Mouse (Mus musculus): ENCODE results near the gene Cish.

The Cish gene

DNA sequence AAGGTAGTCTGAATTCAATTTTAAA is at the start of gene Cish:
TSS of gene Cish (plus strand) at position 11 of the 25 bp plus-strand sequence.
- no peak for DNase-seq

DNA sequence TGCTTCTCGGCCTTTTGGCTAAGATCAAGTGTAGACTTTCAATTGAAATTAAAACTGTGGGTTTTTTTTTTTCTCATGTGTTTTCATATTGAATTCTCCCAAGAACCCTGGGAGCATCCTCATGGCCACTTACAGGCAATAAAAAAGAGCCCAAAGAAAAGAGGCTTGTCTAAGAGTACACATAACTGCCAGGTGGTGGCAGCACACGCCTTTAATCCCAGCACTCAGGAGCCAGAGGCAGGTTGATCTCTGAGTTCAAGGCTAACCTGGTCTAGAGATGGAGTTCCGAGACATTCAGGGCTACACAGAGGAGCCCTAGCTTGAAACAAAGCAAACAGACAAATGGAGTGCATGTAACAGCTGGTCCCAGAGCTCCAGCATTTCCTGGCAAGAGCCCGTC is 49.7 kb upstream of the Cish start:
- no peak for DNase-seq

DNA sequence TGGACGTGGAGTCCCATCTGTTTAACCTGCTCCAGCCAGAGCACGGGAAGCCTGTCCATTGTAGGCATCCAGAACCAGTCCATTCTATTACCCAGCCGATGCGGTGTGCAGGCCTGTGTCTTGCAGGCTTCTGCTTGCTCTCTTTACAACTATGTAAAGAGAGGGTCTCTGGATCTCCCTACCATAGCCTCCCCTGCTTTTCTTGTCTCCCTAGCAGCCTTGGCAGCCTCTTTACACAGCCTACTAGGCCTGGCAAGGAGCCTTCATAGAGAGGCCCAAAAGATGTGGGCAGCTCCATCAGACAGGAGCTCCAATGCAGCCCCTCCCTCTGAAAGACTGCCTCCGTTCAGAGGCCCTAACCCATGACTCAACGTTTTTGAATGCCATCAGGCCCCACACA is 46.7 kb upstream of the Cish start:
- DNase-seq, result no peak

DNA sequence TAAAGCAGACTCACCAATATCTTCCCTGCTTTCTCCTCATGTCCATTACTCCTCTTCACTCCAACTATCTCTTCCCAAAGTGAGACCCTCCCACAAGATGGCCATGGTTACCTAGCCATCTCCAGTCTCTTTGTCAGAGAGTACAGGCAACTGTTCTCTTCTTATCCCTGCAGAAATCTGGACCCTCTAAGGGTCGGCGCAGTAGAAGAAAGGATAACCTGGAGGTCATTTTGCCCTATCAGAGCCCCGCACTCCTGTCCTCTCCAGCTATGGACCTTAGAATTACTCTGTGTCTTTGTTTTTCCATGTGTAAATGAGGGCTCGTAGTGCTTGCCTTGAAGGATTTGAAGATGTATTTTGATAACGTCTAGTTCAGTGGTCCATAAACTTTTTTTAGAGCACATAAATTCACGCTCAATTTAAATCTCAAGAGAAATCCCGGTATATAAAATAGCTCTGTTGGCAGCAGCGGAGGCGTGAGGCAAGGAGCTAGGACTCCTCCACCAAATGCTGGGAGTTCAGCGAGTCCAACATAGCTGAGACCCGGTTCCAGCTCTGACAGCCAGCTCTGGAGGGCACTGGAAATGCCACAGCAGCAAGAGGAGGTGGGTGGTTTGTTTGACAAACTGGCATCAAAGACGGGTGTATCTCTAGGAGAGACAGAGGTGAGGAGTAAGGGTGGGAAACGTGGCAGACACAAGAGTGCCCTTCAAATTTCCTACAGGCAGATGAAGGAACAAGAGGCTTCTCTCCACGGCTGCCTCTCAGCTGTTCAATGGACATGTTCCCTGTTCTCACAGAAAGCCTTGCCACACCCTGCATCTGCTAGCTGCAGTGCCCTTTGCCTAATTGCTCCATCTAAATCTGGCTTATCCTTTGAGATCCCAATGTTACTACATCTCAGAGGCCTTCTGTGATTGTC is 45.1 kb upstream of the Cish start:
- DNase-seq, result no peak

DNA sequence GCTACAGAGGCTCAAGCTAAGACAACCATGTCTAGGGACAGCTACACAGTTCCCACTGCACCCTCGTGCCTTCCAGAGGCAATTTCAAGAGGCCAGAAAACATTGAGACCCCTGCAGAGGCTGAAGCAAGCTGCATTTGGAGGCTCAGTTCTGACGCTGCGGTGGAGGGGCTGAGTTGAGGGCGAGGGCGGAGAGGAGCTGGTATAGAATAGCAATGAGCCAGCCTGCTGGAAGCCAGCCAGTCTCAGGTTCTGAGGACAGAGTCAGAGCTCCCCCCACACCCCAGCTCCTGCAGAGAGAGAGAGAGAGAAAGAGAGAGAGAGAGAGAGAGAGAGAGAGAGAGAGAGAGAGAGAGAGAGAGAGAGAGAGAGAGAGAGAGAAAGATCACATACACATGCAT is 43.7 kb upstream of the Cish start:
- DNase-seq, result peak in 1 of 2 experiments; percentile 0

DNA sequence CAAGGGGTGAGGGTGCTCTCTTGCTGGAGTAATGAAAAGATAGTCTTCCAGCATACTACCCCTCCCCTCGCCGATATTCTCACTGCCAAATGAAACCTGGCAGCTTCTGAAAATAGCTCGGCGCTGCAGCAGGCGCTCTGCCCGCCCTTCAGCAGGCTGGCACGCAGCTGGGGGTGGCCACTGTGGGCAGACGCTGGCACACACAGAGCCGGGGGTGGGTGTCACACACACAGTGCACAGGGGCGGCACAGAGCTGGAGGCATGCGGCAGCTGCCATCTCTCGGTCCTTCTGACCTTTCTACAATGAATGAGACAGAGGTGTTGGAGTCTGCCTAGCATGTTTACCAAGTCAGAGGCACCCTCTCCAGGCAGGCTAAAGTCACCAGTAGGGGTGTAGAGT is 41.4 kb upstream of the Cish start:
- DNase-seq, result no peak

DNA sequence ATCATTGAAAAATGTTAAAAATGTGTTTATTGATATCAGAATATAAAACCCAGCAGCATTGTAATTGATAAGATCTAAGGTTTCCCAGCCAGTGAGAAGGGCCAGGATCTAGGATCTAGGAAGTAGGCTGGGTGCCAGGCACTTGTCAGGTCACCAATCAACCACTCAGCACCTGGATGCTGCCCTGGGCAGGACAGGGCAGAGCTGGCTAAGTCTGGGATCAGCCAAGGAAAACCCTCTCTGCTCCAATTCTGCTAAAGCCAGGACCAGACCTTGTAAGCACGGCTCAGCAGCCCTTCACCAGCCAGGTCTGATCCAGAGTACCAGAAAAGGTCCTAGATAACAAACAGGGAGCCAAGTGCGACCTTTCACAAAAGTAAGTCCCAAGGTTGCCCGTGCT is 40.9 kb upstream of the Cish start:
- DNase-seq, result no peak

DNA sequence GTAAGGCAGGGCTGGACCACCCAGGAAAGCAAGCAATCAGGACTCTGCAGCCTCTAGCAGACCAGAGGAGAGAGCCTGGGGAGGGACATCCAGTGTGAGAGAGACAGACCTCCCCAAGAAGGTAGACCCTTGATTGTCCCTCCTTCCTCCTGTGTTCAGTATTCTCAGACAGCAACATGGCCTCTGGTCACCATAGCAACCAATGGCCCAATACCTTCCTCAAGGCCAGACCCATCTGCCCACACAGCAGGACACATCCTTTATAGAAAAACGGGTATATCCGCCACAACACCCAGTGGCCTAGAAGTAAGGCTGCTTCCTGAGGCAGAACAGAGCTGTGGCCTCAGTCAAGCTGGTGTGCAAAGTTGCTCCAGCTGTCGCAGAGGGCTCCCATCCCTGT is 40.2 kb upstream of the Cish start:
- DNase-seq, result no peak

DNA sequence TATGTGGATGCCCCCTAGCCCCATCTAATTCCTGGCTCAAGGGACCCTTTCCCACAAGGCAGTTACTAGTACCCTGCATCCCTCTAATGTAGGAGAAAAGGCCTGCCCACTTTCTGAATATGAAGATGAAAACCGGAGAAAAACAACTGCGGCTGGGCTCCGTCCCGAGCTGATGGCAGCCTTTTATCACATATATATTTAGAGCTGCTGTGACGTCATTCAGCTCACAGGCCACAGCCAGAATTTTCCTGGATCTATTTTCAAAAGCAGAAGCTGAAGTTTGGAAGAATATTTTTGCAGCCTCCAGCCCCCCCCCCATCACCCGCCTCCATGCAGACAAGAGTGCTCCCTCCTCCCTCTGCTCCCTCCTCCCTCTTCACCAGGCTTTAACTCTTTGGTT is 36.3 kb upstream of the Cish start:
- DNase-seq, result no peak

DNA sequence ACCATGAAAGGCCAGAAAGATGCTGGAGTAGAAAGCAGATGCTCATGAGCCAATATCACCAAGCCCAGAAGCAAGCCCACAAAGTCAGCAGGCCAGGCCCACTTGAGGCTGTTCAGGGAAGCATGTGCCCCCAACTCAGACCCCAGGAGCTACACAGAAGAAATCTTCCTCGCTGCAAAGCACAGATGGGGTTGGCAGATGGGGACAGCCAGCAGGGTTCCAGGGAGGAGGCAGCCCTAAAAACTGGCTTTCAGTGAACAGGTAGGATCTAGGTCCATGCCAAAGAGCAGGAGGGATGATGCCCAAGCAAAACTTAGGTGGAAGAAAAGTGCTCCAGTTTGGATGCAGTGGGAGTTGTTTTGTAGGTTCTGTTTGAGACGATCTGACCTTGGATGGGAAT is 35.4 kb upstream of the Cish start:
- DNase-seq, result no peak

DNA sequence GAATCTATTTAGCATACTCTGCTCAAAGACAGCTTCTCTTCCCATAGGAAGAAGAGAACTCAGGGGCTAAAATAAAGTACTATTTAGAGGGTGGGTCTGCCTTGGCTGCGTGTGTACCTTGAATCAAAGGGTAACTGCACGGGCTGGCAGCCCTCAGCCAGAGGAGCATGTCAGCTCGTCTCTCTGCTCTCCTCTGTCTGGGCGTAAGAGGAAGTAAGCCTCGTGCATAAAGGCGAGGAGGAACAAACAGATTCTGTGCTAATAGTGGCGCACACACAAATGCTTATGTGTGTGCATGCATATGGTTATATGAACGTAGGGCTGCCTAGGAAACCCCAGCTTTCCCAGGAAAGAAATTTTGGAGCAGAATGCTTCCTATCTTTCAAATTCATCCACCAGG is 35.0 kb upstream of the Cish start:
- DNase-seq, result no peak

DNA sequence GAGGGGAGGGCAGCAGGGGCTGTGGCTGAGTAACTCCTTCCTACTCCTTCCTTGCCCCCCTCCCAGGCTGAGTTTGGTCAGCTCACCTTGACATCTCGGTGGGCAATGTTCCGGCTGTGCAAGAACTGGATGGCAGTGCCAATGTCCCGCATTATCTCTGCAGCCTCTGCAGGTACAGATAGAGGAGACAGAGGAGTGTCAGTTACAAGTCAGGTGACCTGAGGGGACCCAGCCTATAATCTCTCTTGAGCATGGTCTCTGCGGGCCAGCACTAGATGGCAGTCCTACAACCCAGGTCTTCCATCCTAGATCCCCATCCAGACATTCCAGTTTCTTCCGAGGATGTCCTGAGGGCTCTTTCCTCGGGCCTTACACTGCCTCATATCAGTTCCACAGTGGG is 34.0 kb upstream of the Cish start:
- no peak for DNase-seq

DNA sequence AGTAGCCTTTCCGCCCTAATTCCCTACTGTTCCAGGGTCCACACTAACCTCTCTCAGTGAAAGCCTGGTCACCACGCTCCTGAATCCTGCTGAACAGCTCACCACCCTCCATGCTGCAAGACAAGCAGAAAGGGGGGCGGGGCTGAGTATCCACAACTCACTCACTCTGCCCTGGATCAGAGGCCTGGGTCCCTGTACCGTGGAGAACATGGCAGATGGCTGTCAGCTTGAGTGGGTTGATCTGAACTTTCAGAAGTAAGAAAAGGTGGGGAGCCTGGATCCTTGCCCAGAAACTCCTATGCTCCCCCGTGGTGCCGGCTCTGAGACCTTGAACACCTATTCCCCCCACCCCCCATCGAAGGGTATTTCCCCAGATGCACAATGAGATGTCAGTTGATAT is 33.5 kb upstream of the Cish start:
- no peak for DNase-seq

DNA sequence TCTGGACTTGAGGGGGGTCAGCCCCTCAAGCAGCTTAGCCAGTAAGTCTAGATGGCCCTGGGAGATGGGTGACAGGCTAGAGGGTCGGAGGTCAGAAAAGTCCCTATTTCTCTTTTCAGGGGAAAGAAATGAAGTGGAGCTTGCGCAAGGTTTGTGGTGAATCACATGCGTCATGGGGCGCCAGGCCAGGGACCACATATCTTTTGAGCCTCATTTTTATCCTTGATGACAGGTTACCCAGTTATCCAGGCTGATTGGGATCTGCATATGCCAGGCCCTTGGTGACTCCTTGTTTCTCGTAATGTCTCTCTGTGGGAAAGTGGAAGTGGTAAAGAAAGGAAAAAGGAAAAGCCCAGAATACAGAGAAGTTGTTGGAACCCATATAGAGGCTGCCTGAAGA is 31.9 kb upstream of the Cish start:
- DNase-seq, result no peak

DNA sequence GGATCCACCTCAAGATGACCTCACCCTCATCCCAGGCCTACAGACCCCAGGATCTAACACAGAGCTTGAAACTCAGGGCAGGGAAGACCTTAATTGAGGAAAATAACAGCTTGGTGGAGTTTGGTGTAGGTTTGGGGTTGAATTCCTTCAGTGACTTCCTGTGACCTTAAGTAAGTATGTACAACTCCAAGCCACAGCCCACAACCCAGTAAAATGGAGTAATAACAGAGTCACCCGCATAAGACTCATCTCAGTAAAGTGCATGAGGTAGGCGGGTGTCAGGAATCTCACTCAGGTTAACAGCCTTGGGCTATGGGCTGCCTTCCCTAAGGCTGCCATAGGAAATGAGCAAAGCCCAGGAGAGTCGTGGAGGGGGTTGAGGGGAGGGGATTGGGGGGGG is 31.1 kb upstream of the Cish start:
- no peak for DNase-seq

DNA sequence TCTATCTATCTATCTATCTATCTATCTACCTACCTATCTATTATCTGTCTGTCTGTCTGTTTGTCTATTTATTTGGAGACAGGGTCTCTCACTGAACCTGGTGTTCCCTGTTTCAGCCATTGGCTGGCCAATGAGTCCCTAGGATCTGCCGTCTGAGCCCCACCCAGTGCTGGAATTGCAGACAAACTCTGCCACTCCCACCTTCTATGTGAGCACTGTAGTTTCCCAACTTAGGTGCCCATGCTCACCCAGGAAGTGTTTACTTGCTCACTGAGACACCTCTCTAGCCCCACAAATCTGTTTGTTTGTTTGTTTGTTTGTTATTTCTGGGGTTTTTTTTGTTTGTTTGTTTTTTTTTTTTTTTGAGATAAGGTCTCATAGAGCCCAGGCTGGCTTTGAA is 28.8 kb upstream of the Cish start:
- no peak for DNase-seq

DNA sequence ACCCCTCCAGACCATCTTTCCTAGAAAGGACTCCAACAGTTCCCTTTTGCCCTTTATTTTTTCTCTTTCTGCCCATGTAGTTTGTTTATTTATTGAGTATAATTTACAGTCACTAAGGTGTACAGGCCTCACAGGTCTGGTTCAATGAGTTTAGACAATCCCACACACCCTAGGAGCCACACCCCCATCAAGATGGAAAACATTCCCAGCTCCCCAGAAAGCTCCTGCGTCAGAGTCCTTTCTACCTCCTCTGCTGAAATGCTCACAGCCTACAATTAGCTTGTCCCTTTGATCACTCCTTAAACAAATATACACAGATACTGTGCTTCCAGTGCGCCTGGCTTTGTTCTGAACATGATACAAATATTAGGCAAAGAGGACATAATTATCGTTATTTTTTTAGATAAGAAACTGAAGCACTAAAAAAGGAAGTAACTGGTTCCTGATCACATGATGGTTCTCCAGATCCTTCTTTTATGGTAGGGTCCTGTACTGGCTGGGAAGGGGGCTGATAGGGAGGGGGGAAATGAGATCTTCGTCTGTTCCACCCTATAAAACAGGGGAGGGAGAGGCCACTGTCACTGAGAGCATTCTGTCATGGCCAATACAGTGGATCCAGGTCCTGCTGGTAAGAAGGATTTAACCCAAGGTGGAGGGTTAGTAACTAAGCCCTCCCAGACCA is 28.0 kb upstream of the Cish start:
- DNase-seq, result no peak

DNA sequence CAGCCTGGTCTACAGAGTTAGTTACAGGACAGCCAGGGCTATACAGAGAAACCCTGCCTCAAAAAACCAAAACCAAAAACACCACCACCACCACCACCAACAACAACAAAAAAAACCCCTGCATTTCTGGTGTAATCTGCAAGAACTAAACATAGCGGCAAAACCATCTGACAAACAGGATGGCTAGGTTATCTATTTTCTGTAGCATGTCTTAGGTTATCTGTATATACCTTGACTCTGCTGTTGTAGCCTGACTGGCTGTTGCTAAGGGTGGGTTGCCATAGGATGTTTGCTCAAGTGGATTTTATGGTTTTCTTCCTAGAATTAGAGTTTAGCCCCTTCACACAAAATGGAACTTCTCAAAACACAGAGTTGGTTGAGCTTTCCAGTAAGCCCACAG is 26.1 kb upstream of the Cish start:
- no peak for DNase-seq

DNA sequence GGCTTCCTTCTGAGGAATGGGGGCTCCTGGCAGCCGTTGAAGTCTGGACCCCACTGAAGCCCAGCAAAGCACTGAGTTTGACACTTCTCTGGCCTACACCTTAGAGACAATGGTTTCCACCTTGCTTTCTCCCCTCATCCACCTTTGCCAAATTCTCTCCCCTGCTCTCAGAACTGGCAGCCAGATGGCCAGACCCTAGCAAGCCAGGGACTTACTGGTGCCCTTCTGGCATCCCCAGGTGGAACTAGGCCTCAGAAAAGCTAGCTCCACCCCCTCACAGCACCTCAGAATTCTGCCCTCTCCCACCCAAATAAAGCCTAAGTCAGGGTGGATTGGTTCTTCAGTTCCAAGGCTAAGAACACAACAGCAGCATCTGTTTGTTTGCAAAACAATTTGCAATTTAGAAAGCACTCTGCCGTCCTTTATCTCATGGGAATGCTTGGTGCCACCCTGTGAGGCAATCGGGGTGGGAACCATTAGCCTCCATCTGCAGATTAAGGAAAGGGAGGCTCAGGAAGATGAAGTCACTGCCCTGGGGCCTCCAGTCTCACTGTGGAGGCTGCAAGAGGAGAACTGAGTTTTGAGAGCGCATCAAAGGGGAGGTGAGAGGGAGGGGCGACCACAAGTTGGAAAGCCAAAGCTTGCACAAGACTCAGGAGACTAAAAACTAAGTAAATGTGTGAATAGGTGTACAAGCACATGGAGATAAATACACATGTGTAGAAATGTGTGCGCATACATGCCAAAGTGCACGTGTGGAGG is 24.5 kb upstream of the Cish start:
- DNase-seq, result no peak

DNA sequence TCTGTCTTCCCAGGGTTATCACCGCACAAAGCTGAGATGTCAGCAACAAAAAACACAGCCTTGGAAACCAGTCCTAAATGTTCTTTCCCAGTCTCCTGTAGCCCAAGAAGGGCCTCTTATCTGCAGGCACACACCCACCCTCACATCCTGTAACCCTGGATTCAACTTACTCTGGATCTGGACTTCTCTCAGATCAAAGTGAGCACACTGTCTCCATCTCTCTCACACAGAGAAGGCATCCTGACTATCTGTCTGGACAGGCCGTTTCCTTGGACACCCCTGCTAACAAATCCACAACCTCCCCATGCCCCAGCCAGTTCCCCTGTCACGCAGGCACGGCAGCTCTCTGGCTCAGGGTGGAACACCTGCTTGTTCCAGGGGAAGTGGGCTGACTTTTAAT is 23.5 kb upstream of the Cish start:
- DNase-seq, result no peak

DNA sequence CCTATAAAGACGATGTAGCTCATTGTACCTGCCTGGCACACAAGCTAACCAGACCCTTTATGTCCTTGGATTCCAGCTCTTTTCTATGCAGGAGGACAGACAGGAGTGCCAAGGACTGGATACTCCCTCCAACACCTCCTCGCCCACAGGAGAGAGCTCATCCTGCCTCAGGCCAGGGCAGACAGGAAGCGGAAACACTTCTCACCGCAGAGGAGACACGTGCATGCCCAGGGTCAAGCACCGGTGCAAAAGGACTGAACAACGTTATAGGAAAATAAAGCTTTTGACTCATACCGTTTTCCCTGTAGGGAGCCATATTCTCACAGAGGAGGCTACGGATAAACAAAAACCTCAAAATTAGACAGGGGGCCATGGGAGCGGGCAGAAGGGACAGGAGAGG is 22.6 kb upstream of the Cish start:
- DNase-seq, result no peak

DNA sequence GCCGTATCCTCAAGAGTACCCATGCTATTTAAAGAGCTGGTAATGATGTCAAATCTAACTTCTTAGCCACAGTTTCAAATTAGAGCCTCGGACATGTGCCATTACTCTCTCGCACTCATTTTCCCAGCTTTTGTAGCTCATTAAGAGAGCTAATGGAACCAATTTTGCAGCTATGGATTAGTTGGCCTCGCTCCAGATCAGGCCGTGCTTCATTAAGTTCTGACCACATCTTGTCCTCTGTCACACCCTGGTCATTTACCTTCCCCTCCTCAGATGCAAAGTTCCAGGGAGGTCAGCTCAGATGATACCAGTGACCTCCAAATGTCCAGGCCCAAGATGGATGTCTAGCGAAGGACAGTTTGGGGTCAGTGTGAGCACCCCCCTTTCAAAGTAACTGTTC is 21.1 kb upstream of the Cish start:
- no peak for DNase-seq

DNA sequence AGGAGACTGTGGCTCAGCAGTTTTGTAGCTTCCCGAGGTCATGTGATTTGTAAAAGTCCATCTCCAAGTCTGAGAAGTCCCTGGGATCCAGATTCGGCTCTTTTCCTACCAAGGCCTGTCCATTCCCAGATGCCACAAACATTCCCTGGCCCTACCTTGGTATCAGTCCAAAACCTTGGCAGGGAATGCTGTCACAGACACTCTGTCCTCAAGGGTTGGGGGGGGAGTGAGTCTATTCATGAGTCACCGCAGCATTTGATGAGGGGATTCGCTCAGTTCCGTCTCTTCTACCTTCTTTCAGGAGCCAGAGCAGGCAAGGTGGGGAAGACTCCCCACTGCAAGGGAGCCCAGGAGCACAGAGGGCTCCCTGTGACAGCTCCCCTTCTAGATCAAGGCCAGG is 20.1 kb upstream of the Cish start:
- DNase-seq, result no peak

DNA sequence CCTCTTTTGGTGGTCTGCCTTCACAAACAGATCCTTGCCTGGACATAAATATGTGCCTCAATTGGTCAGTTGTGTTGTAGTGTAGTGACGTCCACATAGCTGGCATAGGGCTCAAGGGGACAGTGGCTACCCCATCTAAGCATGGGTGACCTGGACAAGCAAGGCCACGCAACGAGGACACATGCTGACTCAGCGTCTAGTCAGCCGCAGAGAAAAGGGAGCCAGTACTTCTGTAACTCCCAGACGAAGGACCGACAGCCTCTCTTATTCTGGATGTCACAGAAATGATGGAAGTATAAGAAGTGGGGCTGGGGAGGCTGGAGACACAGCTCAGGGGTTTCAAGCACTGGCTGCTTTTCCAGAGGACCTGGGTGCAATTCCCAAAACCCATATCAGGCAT is 18.2 kb upstream of the Cish start:
- DNase-seq, result no peak

DNA sequence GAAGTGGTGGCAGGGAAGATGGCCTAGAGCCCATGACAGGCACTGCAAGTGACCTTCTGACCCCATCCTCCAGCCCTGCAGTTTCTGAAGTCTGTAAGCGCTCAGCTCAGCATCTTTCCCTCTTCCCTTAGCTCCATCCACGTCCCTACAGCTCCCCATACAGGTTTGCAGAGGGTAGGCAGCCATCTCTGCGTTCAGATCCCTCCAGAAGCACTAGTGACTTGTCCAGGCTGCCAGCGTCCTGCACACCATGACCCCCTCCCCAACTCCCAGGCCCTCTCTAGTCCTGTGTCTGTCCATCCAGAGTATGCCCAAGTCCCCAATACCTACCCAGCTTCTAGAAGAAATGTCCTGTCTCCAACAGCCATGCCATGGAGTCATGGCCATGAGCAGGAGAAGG is 17.7 kb upstream of the Cish start:
- DNase-seq, result no peak

Data from spleen, adult 18-20 months (tissue).